Mouse (Mus musculus) CH12.LX (cell line): ENCODE measurements at regions not wholly inside any gene's neighbourhood (a gene's known extent, or its start where the extent isn't known, plus 50 kb on each side); places are given as distances from the start of the nearest gene placed in this dataset.

ENCODE experiments used
- DNase-seq: peaks from one replicate; pipeline ENCODE4 v3.0.0-alpha.2; 2013; ENCODE audit errors: extremely low read depth
- H3K27ac ChIP-seq: 2 replicates; pipeline ENCODE4 v1.5.1; 2012; ENCODE audit warnings: low read depth, mild to moderate bottlenecking, control low read depth, moderate library complexity; ENCODE audit not compliant: insufficient read depth
- H3K27me3 ChIP-seq: replicated peaks from 2 replicates; pipeline ENCODE3; 2012; ENCODE audit warnings: inconsistent platforms
- H3K36me3 ChIP-seq, 2 experiments: replicated peaks in 1 of 2; 2 replicates each; pipeline versions ENCODE3 to v1.6.1; 2012; ENCODE audit warnings: inconsistent platforms in 1 of 2, low read length in 1 of 2, mild to moderate bottlenecking in 1 of 2, mixed read lengths in 1 of 2, moderate library complexity in 1 of 2; ENCODE audit not compliant: control insufficient read depth in 1 of 2, insufficient read depth in 1 of 2
- H3K4me1 ChIP-seq, 2 experiments: 2 replicates each; pipeline ENCODE4 v1.6.1; 2012; ENCODE audit warnings: inconsistent platforms in 1 of 2, moderate library complexity in 1 of 2; ENCODE audit not compliant: insufficient read depth in 2 of 2, control insufficient read depth in 1 of 2
- H3K4me2 ChIP-seq: 2 replicates; pipeline ENCODE4 v1.6.1; 2012; ENCODE audit warnings: low read depth, mild to moderate bottlenecking, control low read depth; ENCODE audit not compliant: poor library complexity, insufficient read depth, severe bottlenecking
- H3K4me3 ChIP-seq, 3 experiments: fragments of 150-350 bp in 1 of 3; sonication (generic) in 1 of 3; replicated peaks in 1 of 3; 2 replicates each; pipeline versions ENCODE3 to v1.5.1; 2011 to 2012; ENCODE audit warnings: low read depth in 2 of 3, low read length in 2 of 3, mild to moderate bottlenecking in 2 of 3, moderate library complexity in 2 of 3, control low read depth in 1 of 3, improper control_type of control experiment in 1 of 3, inconsistent platforms in 1 of 3, mixed read lengths in 1 of 3; ENCODE audit not compliant: poor library complexity in 1 of 3
- H3K79me2 ChIP-seq: replicated peaks from 2 replicates; pipeline ENCODE4 v1.6.1; 2012; ENCODE audit warnings: mild to moderate bottlenecking, moderate library complexity; ENCODE audit not compliant: control insufficient read depth, poor library complexity, insufficient read depth, severe bottlenecking; ENCODE audit errors: extremely low read depth
- H3K9ac ChIP-seq: 2 replicates; pipeline ENCODE4 v1.6.1; 2012; ENCODE audit warnings: low read depth, mild to moderate bottlenecking, control low read depth, moderate library complexity; ENCODE audit not compliant: insufficient read depth
- H3K9me3 ChIP-seq: replicated peaks from 2 replicates; pipeline ENCODE3; 2012; ENCODE audit warnings: low read length, inconsistent platforms, mixed read lengths
- CHD2 ChIP-seq: IDR thresholded peaks from 2 replicates; pipeline ENCODE4 v1.6.1; 2011; ENCODE audit warnings: low read length, improper control_type of control experiment
- E2F4 ChIP-seq: IDR thresholded peaks from 2 replicates; pipeline ENCODE4 v1.6.1; 2011; ENCODE audit warnings: low read depth, low read length, improper control_type of control experiment; ENCODE audit not compliant: insufficient replicate concordance
- EP300 ChIP-seq: IDR thresholded peaks from 2 replicates; pipeline ENCODE4 v1.6.1; 2011; ENCODE audit warnings: low read length, improper control_type of control experiment
- GABPA ChIP-seq: IDR thresholded peaks from 2 replicates; pipeline ENCODE4 v1.6.1; 2012; ENCODE audit warnings: low read depth, low read length, improper control_type of control experiment, inconsistent platforms; ENCODE audit not compliant: insufficient replicate concordance
- IRF4 ChIP-seq: IDR thresholded peaks from 2 replicates; pipeline ENCODE4 v1.6.1; 2014; ENCODE audit warnings: low read depth, mild to moderate bottlenecking, inconsistent platforms, low read length, improper control_type of control experiment
- JUND ChIP-seq: conservative IDR thresholded peaks from 2 replicates; pipeline ENCODE4 v1.6.1; 2011; ENCODE audit warnings: low read depth, low read length, improper control_type of control experiment
- MAFK ChIP-seq: IDR thresholded peaks from 2 replicates; pipeline ENCODE4 v1.6.1; 2011; ENCODE audit warnings: low read length, improper control_type of control experiment; ENCODE audit not compliant: insufficient replicate concordance
- MEF2A ChIP-seq: IDR thresholded peaks from 2 replicates; pipeline ENCODE4 v1.6.1; 2014; ENCODE audit warnings: low read depth, mild to moderate bottlenecking, inconsistent platforms, low read length, improper control_type of control experiment, borderline replicate concordance
- MYC ChIP-seq: IDR thresholded peaks from 2 replicates; pipeline ENCODE4 v1.6.1; 2011; ENCODE audit warnings: low read depth, mild to moderate bottlenecking, improper control_type of control experiment, low read length
- NELFE ChIP-seq: IDR thresholded peaks from 2 replicates; pipeline ENCODE4 v1.6.1; 2011; ENCODE audit warnings: low read depth, low read length, improper control_type of control experiment
- PAX5 ChIP-seq: IDR thresholded peaks from 2 replicates; pipeline ENCODE4 v1.6.1; 2012; ENCODE audit warnings: low read length, inconsistent platforms, mixed read lengths
- RAD21 ChIP-seq: IDR thresholded peaks from 2 replicates; pipeline ENCODE4 v1.6.1; 2011; ENCODE audit warnings: low read depth, mild to moderate bottlenecking, low read length, improper control_type of control experiment, moderate library complexity
- RCOR1 ChIP-seq: conservative IDR thresholded peaks from 2 replicates; pipeline ENCODE4 v1.6.1; 2012; ENCODE audit warnings: low read depth, mild to moderate bottlenecking, inconsistent platforms, low read length, improper control_type of control experiment
- SIN3A ChIP-seq: IDR thresholded peaks from 2 replicates; pipeline ENCODE4 v1.6.1; 2012; ENCODE audit warnings: low read length, improper control_type of control experiment, inconsistent platforms
- SMC3 ChIP-seq: IDR thresholded peaks from 2 replicates; pipeline ENCODE4 v1.6.1; 2011; ENCODE audit warnings: low read depth, low read length, improper control_type of control experiment
- TBP ChIP-seq: conservative IDR thresholded peaks from 2 replicates; pipeline ENCODE4 v1.6.1; 2011; ENCODE audit warnings: low read depth, low read length, improper control_type of control experiment
- TCF12 ChIP-seq: IDR thresholded peaks from 2 replicates; pipeline ENCODE4 v1.6.1; 2014; ENCODE audit warnings: low read depth, mild to moderate bottlenecking, inconsistent platforms, low read length, improper control_type of control experiment
- ZC3H11A ChIP-seq: IDR thresholded peaks from 2 replicates; pipeline ENCODE4 v1.6.1; 2012; ENCODE audit warnings: low read depth, mild to moderate bottlenecking, inconsistent platforms, low read length, improper control_type of control experiment
- dilution Hi-C: fragments of 300-500 bp; cut with MboI; formaldehyde crosslinking; loops from 2 replicates; pipeline ENCODE4 v1.14.3; 2020; ENCODE audit warnings: low sequenced_read_pairs; ENCODE audit not compliant: extremely low pct_unique_long_range_greater_than_20kb, extremely low pct_ligation_motif_present
- in situ Hi-C: fragments of 300-500 bp; cut with MboI; formaldehyde crosslinking; loops from 3 replicates; pipeline ENCODE4 v1.14.3; 2019; ENCODE audit warnings: low sequenced_read_pairs, low pct_ligation_motif_present, low pct_unique_long_range_greater_than_20kb, mixed read lengths

DNA sequence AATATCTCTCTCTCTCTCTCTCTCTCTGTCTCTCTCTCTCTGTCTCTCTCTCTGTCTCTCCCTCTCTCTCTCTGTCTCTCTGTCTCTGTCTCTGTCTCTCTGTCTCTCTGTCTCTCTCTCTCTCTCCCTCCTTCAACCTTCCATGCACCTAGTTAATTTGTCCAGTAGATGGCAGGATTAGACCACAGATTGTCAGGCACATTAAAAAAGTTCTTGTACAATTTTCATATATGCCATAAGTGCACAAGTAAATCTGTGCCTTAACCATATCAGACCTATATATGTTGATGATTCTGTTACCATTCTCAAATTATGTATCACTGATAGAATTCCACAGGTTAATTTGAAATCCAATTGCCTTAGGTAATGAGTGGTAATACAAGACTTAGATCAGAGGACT lies 969.0 kb upstream of the Cdh20 start:
- H3K4me3 ChIP-seq = no peak overlapping the region
- TF ChIP-seq EP300 (no peak), SIN3A (no peak), MAFK (no peak), IRF4 (no peak), RCOR1 (no peak), ZC3H11A (no peak), GABPA (no peak), NELFE (no peak), JUND (no peak), PAX5 (no peak), TBP (no peak), CHD2 (no peak)
- H3K4me1 ChIP-seq = no peaks in the 10 kb centered on the region
- DNase-seq = no peak
- dilution Hi-C loops = no loop called here
- no peak overlapping the region for H3K4me2 ChIP-seq
- H3K27ac ChIP-seq = no peak overlapping the region
- no peak overlapping the region for H3K9ac ChIP-seq
- peaks cover 26% of the 10 kb centered on the region for H3K9me3 ChIP-seq
- in situ Hi-C loops = no loop called here
- H3K27me3 ChIP-seq = no peaks in the 10 kb centered on the region
- no peaks in the 10 kb centered on the region for H3K36me3 ChIP-seq
- no peaks in the 10 kb centered on the region for H3K79me2 ChIP-seq

DNA sequence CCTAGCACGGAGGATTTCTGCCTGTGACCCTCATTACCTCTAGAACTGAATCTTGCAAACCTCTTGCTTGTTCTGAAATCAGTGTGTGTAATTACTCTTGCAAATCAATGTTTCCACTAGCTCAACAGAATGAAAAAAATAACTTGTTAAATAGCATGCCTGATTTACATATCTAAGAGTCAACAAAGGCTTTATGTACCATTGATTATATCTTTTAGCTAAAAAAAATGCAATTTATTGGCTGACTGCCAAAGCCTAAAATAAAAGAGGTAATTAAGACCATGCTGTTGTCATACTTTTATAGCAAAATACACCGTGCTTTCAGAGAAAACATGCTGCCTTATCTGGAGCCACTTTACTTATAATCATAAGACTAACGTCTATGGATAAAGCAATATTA lies 950.4 kb upstream of the Cdh20 start:
- Histone ChIP-seq H3K9me3 (peaks cover 12% of the 10 kb centered on the region), H3K27ac (no peak overlapping the region)
- no peak for TF ChIP-seq MYC
- TF ChIP-seq E2F4 = no peak
- TF ChIP-seq SMC3 = no peak
- no peak for TF ChIP-seq EP300
- no peak for TF ChIP-seq RAD21
- no peak for TF ChIP-seq JUND
- no peak for TF ChIP-seq TCF12
- no peak for TF ChIP-seq PAX5
- TF ChIP-seq MEF2A = no peak
- TF ChIP-seq, all 38 proteins: peak for 0
- Histone ChIP-seq H3K9ac (no peak overlapping the region), H3K27me3 (no peaks in the 10 kb centered on the region), H3K79me2 (no peaks in the 10 kb centered on the region), H3K4me2 (no peak overlapping the region), H3K4me1 (no peaks in the 10 kb centered on the region), H3K4me3 (no peak overlapping the region), H3K36me3 (no peaks in the 10 kb centered on the region)
- DNase-seq = no peak
- in situ Hi-C loops = no loop called here
- dilution Hi-C loops = no loop called here
